Mouse (Mus musculus) brain, adult 10 weeks (tissue): ENCODE results near the gene Mageb5. TPM values are rescaled to one million over a fixed set of nuclear protein-coding genes. Genes with fewer than 3 reads are reported as not detected.

ENCODE experiments used
- polyA plus RNA-seq: library from polyadenylated mRNA; stranded (reverse); fragments of 350-450 nt; fragmentation: Illumina TruSeq; extraction: RNeasy Lipid Tissue Mini Kit (QIAGEN cat#74804); gene quantifications from one replicate; pipeline ENCODE4 v1.2.3, GENCODE M21; 2015; ENCODE audit warnings: low read depth, low replicate concordance

The Mageb5 gene
- not detected for polyA plus RNA-seq

GRCm38 (mm10) chrX:91782918-91783317 lies at the start of gene Mageb5:
TSS of gene Mageb5 (minus strand) at chrX:91783018.

Other genes starting within 250 kb of the Mageb5 start
- gene 1700084M14Rik, start 207.1 kb downstream of the Mageb5 start, polyA plus RNA-seq, result not detected
- not detected for gene Gm14781, start 150.8 kb downstream of the Mageb5 start, polyA plus RNA-seq
- not detected for gene Mageb1, start 233.3 kb upstream of the Mageb5 start, polyA plus RNA-seq